Mouse (Mus musculus): Measurements from ENCODE around the gene Sema5b.

The Sema5b gene

DNA sequence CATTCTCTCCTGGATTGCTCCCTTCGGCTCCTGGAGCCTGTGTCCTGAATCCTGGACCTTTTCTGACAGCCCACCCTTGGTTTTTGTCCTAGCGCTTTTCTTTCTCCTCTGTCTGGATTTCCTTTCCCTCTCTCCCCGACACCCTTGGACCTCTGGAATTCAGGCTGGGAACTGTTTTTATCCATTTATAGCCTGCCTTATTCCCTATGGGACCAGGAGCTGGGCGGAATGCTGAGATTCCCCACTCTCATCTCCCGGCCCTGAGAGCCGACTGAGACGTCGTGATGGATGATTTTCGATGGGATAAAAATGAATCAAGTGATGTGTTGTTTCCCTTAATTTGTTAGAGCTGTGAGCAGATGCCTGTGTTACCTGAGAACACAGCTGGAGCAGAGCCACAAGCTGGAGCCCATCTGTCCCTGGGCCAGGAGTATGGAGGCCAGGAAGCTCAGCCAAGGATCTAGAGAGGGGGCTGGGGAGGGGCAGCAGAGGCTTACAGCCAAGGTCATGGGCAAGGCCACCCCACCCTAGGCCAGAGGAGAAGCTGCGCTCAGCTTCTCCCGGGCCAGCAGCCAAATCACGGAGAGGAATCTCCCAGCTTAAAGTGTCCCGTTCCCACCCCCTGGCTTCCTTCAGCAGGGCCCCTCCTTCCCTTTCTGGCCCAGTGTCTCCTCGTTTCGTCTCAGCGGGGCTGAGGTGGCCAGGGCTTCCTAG, 89.7 kb downstream of the Sema5b start:
- no peak for DNase-seq (ENCODE audit: low read depth, low spot score)

GRCm38 (mm10) chr16:35633058-35633457, 92.1 kb downstream of the Sema5b start:
- DNase-seq (ENCODE audit: low read depth, low spot score): no peak

GRCm38 (mm10) chr16:35634971-35635370, 94.0 kb downstream of the Sema5b start:
- no peak for DNase-seq (ENCODE audit: low read depth, low spot score)

GRCm38 (mm10) chr16:35639505-35639904, 98.6 kb downstream of the Sema5b start:
- DNase-seq (ENCODE audit: low read depth, low spot score): no peak

- no peak for DNase-seq (ENCODE audit: low read depth, low spot score)
These were observed 107.9 kb downstream of the Sema5b start for GRCm38 (mm10) chr16:35648862-35649261.

DNA sequence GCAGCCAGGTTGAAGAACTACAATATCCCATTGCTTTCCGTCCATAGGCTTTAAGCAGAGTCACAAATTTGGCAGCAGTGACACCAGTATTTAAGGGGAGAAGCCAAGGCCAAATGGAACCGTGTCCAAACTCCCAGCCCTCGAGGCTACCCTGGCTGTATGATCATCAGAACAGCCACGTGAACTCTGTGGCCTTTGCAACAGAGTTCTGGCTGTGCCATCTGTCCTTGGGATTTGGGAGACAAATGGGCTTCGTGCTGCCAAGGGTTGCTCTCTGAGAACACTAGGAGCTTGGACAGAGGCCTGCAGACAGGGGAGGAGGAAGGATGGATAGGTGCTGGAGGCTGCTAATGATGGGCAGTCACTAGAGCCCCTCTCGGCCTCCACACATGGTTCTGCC, 111.3 kb downstream of the Sema5b start:
- DNase-seq (ENCODE audit: low read depth, low spot score): no peak

GRCm38 (mm10) chr16:35652706-35653105, 111.8 kb downstream of the Sema5b start:
- DNase-seq (ENCODE audit: low read depth, low spot score): no peak

DNA sequence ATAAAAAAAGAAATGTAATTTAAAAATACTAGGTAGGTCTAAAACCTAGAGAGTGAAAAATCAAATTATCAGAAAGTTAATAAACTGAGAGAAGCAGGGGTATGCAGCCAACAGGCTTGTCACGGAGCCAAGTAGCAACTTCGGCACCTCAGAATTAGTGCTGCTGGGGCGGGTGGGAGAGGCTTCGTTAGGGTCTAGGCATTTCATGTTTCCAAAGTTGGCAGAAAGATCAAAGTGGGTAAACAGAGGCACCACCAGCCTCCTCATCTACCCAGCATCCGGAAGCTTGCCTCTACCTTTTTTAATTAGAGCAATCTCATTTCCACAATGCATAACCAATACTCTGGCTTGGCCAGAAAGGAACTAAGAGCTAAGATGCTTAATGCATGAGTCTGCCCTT, 113.0 kb downstream of the Sema5b start:
- no peak for DNase-seq (ENCODE audit: low read depth, low spot score)

- DNase-seq (ENCODE audit: low read depth, low spot score): no peak
These were observed 119.3 kb downstream of the Sema5b start for GRCm38 (mm10) chr16:35660222-35660621.

DNA sequence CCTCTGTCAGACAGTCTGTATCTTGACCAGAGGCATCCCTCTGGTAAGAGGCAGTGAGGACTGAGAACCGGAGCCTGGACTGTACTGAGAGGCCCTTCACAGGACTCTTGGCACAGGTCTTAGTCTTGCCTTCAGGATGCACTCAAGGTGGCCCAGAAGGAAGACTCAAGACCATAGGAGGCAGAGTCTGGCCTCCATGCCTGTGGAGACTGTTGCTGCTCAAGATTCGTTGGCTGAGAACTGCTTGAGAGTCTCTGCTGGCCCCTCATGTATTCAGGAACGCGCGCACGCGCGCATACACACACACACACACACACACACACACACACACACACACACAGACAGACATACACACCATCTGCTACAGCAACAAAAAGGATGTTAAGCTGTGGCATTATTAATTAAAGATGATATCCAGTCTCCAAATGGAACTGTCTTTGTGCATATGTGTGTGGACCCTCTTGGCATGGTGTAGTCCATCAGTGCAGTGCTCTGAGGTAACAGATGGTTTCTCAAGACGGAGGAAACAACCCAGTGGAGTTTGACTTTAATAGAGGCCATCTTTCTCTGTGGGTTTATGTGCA, 123.0 kb downstream of the Sema5b start:
- DNase-seq (ENCODE audit: low read depth, low spot score): no peak

- DNase-seq (ENCODE audit: low read depth, low spot score): no peak
These were observed 123.9 kb downstream of the Sema5b start for GRCm38 (mm10) chr16:35664847-35665246.

DNA sequence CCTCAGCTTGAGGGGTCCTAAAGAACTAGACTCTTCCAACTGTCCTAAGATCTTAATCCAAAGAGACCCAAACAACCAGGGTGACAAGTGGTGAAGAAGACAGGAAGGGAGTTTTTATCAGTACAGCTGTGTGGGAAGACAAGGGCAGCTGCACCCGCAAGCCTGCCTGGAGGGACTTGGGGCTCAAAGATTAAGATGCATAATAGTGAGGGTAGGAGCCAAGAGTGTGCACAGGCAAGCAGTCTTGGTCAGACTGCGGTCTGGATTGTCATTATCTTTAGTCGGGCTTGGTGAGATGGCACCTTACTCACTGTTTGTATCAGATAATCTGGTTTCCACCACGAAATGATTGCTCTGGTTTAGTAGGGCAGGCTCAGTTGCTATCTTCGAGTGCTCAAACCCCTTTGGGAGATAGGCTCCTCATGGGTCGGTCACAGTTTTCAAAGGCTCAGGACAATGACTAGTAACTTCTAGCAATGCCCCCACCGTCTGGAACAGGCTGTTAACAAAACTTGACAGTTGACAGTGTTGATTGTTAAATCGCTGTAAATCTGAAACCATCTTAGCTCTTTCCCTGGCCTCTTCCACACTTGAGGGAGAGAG, 136.7 kb downstream of the Sema5b start:
- DNase-seq (ENCODE audit: low read depth, low spot score): no peak

- DNase-seq (ENCODE audit: low read depth, low spot score): peak; percentile 47
These were observed 137.5 kb downstream of the Sema5b start for GRCm38 (mm10) chr16:35678476-35678875.

DNA sequence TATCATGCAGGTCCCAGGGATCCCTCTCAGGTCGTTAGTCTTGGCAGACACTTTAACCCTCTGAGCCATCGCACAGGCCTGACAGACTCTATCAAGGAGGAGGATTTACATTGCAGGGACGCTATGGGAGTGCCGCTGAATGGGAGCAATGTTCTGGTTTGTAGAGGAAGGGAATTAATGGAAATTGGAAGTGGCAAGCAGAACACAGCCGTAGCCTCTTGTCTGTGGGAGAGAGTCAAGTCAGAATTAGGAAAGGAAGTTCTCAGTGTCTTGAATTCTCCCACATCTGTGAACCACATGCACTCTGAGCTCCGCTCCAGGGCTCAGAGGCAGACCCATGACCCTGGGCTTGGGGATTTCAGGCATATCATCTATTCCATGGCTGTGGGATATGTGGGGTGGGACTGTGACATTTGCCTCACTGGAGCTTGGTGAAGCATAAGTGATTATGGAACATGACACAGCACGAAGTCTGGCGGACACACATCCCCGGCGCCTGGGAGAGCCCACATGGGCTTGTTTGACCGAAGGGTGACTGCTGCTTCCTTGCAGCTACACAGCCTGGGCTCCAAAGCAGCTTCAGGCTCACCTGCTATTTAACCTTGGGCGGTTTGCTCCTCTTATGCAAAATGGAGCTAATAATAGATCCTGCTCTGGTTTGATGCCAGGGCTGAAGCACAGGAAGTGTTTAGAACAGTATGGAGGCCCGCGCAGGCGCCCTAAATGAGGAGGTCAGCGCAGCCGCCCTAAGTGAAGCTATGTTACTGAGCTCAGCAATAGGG, 140.6 kb downstream of the Sema5b start:
- no peak for DNase-seq (ENCODE audit: low read depth, low spot score)

GRCm38 (mm10) chr16:35685027-35685426, 144.1 kb downstream of the Sema5b start:
- no peak for DNase-seq (ENCODE audit: low read depth, low spot score)

- DNase-seq (ENCODE audit: low read depth, low spot score): no peak
These were observed 145.5 kb downstream of the Sema5b start for GRCm38 (mm10) chr16:35686491-35686890.

GRCm38 (mm10) chr16:35691606-35692005, 150.7 kb downstream of the Sema5b start:
- no peak for DNase-seq (ENCODE audit: low read depth, low spot score)

- DNase-seq (ENCODE audit: low read depth, low spot score): no peak
These were observed 153.4 kb downstream of the Sema5b start for GRCm38 (mm10) chr16:35694250-35694846.

DNA sequence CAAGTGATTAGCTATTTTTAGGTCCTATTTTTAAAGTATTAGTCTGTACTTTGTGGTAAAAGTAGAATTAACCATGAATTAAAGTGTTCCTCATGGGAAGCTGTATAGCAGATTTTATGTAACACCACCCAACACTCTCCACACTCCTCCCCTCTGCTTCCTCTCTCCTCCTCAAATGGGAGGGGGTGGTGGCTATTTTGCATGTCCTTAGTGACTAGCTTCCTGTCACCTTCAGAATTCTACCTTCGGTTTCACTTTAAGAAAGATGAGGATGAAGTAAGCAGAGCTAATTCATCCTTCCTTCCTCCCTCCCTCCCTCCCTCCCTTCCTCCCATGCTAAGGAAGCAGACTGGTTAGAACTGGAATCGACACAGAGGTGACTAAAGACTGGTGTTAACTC, 155.2 kb downstream of the Sema5b start:
- no peak for DNase-seq (ENCODE audit: low read depth, low spot score)

GRCm38 (mm10) chr16:35701823-35702222, 160.9 kb downstream of the Sema5b start:
- no peak for DNase-seq (ENCODE audit: low read depth, low spot score)

GRCm38 (mm10) chr16:35703763-35704679, 163.1 kb downstream of the Sema5b start:
- no peak for DNase-seq (ENCODE audit: low read depth, low spot score)
